Mouse (Mus musculus): Measurements from ENCODE around the gene Mid1. TPM values are rescaled to one million over a fixed set of nuclear protein-coding genes. Genes with fewer than 3 reads are reported as not detected.
A peak's percentile ranks its signal among the peaks of the same experiment; 100 is the strongest.
"Not testable (repeated sequence)": the region's sequence is repeated elsewhere in the genome, so short reads cannot be mapped to it uniquely, and the experiment has no call there.

Mid1 gene
- total and polyA plus RNA-seq, 3 experiments = 2.6 to 5.5 (median 3.7) TPM

DNA sequence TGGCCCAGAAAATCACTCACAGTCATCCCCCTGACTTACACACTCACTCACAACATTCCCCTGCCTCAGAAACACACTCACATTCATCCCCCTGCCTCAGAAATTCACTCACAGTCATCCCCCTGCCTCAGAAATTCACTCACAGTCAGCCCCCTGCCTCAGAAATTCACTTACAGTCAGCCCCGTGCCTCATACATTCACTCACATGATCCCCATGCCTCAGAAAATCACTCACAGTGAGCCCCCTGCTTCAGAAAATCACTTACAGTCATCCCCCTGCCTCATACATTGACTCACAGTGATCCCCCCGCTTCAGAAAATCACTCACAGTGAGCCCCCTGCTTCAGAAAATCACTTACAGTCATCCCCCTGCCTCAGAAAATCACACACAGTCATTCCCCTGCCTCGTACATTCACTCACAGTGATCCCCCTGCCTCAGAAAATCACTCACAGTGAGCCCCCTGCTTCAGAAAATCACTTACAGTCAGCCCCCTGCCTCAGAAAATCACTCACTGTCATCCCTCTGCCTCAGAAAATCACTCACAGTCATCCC is 321.8 kb downstream of the Mid1 start:
- DNase-seq = peak in 1 of 2 experiments; percentile 18
- H3K4me1 ChIP-seq (ENCODE audit: control insufficient read depth, insufficient read depth, low read length); intact Hi-C loops (cut with DNase I); H3K4me3 ChIP-seq; H3K27ac ChIP-seq; H3K36me3 ChIP-seq (ENCODE audit: control insufficient read depth, insufficient read depth, low read length); H3K27me3 ChIP-seq (ENCODE audit: control insufficient read depth, insufficient read depth, low read length); H3K9ac ChIP-seq (ENCODE audit: low read depth, low read length); H3K79me2 ChIP-seq (replicated peaks; ENCODE audit: control insufficient read depth, insufficient read depth, low read length): not testable (repeated sequence)
- WGBS = 52% methylated on average over 3 of the region's 3 CpGs

- H3K27me3 ChIP-seq (ENCODE audit: control insufficient read depth, insufficient read depth, low read length); H3K9ac ChIP-seq (ENCODE audit: low read depth, low read length); H3K4me3 ChIP-seq; intact Hi-C loops (cut with DNase I); H3K36me3 ChIP-seq (ENCODE audit: control insufficient read depth, insufficient read depth, low read length); H3K4me1 ChIP-seq (ENCODE audit: control insufficient read depth, insufficient read depth, low read length); H3K27ac ChIP-seq; H3K79me2 ChIP-seq (replicated peaks; ENCODE audit: control insufficient read depth, insufficient read depth, low read length): not testable (repeated sequence)
- WGBS = 57% methylated on average over 2 of the region's 2 CpGs
- DNase-seq = peak in 1 of 2 experiments; percentile 18
Observed at GRCm38 (mm10) chrX:170007375-170008178, 322.6 kb downstream of the Mid1 start.

DNA sequence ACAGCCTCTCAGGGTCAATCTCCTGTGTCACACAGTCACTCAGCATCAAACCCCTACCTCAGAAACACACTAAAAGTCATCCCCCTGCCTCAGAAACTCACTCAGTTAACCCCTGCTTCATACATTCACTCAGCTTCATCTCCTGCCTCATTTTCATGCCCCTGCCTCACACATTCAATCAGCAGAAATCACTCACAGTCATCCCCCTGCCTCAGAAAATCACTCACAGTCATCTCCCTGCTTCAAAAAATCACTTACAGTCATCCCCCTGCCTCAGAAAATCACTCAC is 323.1 kb downstream of the Mid1 start:
- H3K9ac ChIP-seq (ENCODE audit: low read depth, low read length); H3K4me3 ChIP-seq; H3K79me2 ChIP-seq (replicated peaks; ENCODE audit: control insufficient read depth, insufficient read depth, low read length); H3K4me1 ChIP-seq (ENCODE audit: control insufficient read depth, insufficient read depth, low read length); H3K27me3 ChIP-seq (ENCODE audit: control insufficient read depth, insufficient read depth, low read length); H3K36me3 ChIP-seq (ENCODE audit: control insufficient read depth, insufficient read depth, low read length); H3K27ac ChIP-seq; intact Hi-C loops (cut with DNase I): not testable (repeated sequence)
- DNase-seq = peak in 1 of 2 experiments; percentile 16

DNA sequence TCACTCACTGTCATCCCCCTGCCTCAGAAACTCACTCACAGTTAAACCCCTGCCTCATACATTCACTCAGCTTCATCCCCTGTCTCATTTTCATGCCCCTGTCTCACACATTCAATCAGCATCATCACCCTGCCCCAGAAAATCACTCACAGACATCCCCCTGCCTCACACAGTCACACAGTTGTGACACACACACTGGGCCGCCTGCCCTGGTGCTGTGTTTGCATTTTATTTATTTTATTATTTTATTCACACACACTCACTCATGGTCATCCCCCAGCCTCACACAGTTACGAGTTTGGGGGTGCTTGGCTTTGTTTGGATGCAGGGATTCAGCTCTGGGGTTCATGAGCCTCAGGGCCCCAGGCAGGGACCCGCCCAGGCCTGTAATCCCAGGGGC is 323.6 kb downstream of the Mid1 start:
- 34% methylated on average over 3 of the region's 3 CpGs for WGBS
- DNase-seq = peak in 1 of 2 experiments; percentile 56
- H3K27me3 ChIP-seq (ENCODE audit: control insufficient read depth, insufficient read depth, low read length); intact Hi-C loops (cut with DNase I); H3K36me3 ChIP-seq (ENCODE audit: control insufficient read depth, insufficient read depth, low read length); H3K4me1 ChIP-seq (ENCODE audit: control insufficient read depth, insufficient read depth, low read length); H3K27ac ChIP-seq; H3K79me2 ChIP-seq (replicated peaks; ENCODE audit: control insufficient read depth, insufficient read depth, low read length); H3K4me3 ChIP-seq; H3K9ac ChIP-seq (ENCODE audit: low read depth, low read length): not testable (repeated sequence)

DNA sequence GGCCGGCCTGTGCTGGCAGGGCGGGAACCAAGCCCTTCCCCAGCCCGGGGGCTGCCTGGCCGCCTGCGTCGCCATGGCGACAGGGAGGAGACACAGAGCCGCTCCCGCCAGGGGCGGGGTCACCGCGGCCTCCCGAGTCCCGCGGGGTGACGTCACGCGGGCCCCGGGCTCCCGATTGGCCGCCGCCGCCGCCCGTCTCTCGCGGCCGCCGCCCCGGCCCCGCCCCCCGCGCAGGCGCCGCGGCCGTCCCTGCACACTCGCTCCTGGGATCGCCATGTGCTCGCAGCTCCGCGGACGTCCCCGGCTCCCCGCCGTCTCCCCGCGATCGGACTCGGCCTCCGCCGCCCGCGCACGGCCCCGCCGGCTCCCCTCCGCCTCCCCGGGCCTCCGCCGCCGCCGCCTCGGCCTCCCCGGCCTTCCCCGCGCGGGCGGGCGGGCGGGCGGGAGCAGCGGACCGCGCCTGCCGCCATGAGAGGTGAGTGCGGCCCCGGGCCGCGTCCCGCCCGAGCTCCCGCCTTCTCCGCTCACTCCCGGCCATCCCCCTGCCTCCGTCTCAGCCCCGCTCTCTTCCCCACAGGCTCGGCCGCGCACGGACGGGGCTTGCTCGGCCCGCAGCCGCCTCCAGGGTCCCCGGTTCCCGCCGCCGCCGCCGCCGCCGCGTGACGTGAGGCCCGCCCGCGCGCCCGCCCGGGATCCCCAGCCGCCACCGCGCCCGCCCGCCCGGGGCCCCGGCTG is 324.2 kb downstream of the Mid1 start, which contains the start of gene Gm21887:
Gene Gm21887, plus strand, starts transcription at position 644 of the 735 bp plus-strand sequence.
- 82% methylated on average over 118 of the region's 118 CpGs for WGBS
- Histone ChIP-seq H3K4me3 (peak within 1 kb of the TSS; percentile 57), H3K27ac (peak within 1 kb of the TSS; percentile 67), H3K9ac (ENCODE audit: low read depth, low read length) (peak within 1 kb of the TSS; percentile 68)
- H3K4me1 ChIP-seq (ENCODE audit: control insufficient read depth, insufficient read depth, low read length); H3K79me2 ChIP-seq (replicated peaks; ENCODE audit: control insufficient read depth, insufficient read depth, low read length); H3K27me3 ChIP-seq (ENCODE audit: control insufficient read depth, insufficient read depth, low read length); intact Hi-C loops (cut with DNase I); H3K36me3 ChIP-seq (ENCODE audit: control insufficient read depth, insufficient read depth, low read length): not testable (repeated sequence)
- peak; percentile 100 for DNase-seq

DNA sequence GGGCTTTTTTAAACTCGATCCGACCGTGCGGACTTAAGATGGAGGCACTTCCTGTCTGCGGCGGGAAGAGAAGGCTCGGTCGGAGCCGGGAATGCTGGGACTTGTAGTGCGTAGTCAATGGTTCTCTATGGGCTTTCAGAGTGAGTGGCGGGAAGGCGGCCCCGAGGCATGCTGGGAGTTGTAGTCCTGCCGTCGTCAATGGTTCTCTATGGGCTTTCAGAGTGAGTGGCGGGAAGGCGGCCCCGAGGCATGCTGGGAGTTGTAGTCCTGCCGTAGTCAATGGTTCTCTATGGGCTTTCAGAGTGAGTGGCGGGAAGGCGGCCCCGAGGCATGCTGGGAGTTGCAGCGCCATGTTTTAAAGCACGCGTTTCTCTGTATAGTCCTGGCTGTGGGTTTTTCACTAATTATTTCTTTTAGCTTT is 324.8 kb downstream of the Mid1 start:
- H3K27ac ChIP-seq = peak overlapping the region; percentile 67
- H3K36me3 ChIP-seq (ENCODE audit: control insufficient read depth, insufficient read depth, low read length); H3K79me2 ChIP-seq (replicated peaks; ENCODE audit: control insufficient read depth, insufficient read depth, low read length); H3K9ac ChIP-seq (ENCODE audit: low read depth, low read length); intact Hi-C loops (cut with DNase I); H3K27me3 ChIP-seq (ENCODE audit: control insufficient read depth, insufficient read depth, low read length); H3K4me1 ChIP-seq (ENCODE audit: control insufficient read depth, insufficient read depth, low read length): not testable (repeated sequence)
- H3K4me3 ChIP-seq = peak overlapping the region; percentile 57
- TF ChIP-seq CTCF (IDR thresholded peaks at IDR 0.05) = 0 out of 2 replicates have a peak, but pooled peaks have one; percentile 10
- DNase-seq = peak; percentile 100
- WGBS = 55% methylated on average over 25 of the region's 25 CpGs

All from heart, adult 2 months (tissue).